Mouse (Mus musculus) heart, embryonic 15.5 days (tissue): ENCODE data around the gene Rxfp1. TPM values are rescaled to one million over a fixed set of nuclear protein-coding genes. Genes with fewer than 3 reads are reported as not detected.

ENCODE experiments used
- ATAC-seq: fragments of 200-750 bp; cut with Nextera tagmentation; replicated peaks from 2 replicates; pipeline ENCODE4 v1.8.0; 2017; ENCODE audit warnings: low read depth, moderate TSS enrichment; ENCODE audit not compliant: insufficient number of reproducible peaks, insufficient read depth, low FRiP score
- H3K27ac ChIP-seq: fragments of 300-500 bp; sonication (generic); 2 replicates; pipeline ENCODE4 v1.5.1; 2015; ENCODE audit warnings: mild to moderate bottlenecking, inconsistent platforms
- H3K27me3 ChIP-seq: fragments of 300-500 bp; sonication (generic); 2 replicates; pipeline ENCODE4 v1.6.1; 2015; ENCODE audit warnings: inconsistent platforms
- H3K36me3 ChIP-seq: fragments of 300-500 bp; sonication (generic); 2 replicates; pipeline ENCODE4 v1.6.1; 2015; ENCODE audit warnings: mild to moderate bottlenecking, inconsistent platforms
- H3K4me1 ChIP-seq: fragments of 300-500 bp; sonication (generic); replicated peaks from 2 replicates; pipeline ENCODE4 v1.6.1; 2015; ENCODE audit warnings: inconsistent platforms
- H3K4me2 ChIP-seq: fragments of 300-500 bp; sonication (generic); 2 replicates; pipeline ENCODE4 v1.6.1; 2015; ENCODE audit warnings: inconsistent platforms, mild to moderate bottlenecking, moderate library complexity
- H3K4me3 ChIP-seq: fragments of 300-500 bp; sonication (generic); 2 replicates; pipeline ENCODE4 v1.5.1; 2015; ENCODE audit warnings: mild to moderate bottlenecking, inconsistent platforms
- H3K9ac ChIP-seq: fragments of 300-500 bp; sonication (generic); 2 replicates; pipeline ENCODE4 v1.6.1; 2015; ENCODE audit warnings: mild to moderate bottlenecking, inconsistent platforms
- H3K9me3 ChIP-seq: fragments of 300-500 bp; sonication (generic); replicated peaks from 2 replicates; pipeline ENCODE4 v1.6.1; 2016; ENCODE audit warnings: inconsistent platforms
- WGBS: fragments of 180-500 bp; shearing (Covaris S2); methylation state at CpG from one replicate; pipeline ENCODE4 v1.1.7; 2015; ENCODE audit warnings: mixed read lengths; 5-methylcytosine and 5-hydroxymethylcytosine counted together
- polyA plus RNA-seq: library from polyadenylated mRNA; unstranded; fragments of >200 nt; fragmentation: Nextera tagmentation; extraction: Ambion mirVana; gene quantifications from 2 replicates; pipeline ENCODE4 v1.2.1, GENCODE M21; 2015

Gene Rxfp1
- polyA plus RNA-seq, 1 experiment from 2014 or later: 10.3 TPM

DNA sequence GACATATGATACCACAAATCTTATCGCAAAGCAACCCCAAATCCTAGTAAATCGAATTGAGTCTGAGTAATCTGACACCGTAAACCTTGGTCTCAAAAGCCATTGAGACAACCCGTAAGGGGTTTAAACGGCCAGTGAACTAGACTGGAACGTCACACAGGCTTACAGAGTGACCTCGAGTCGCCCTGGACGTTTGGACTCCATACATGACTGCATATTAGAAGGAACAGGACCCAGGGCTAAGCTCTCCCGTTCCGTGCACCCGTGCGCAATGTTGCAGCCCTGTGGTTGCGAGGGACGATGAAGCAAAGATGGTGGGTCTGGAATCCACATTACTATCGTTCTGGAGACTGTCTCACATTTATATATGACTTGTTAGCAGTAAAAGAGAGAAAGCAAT lies 65.5 kb downstream of the Rxfp1 start:
- Histone ChIP-seq H3K4me1 (no peaks in the 10 kb centered on the region), H3K9ac (no peak overlapping the region), H3K27ac (no peak overlapping the region), H3K4me3 (no peak overlapping the region), H3K27me3 (no peaks in the 10 kb centered on the region), H3K9me3 (no peaks in the 10 kb centered on the region), H3K36me3 (no peaks in the 10 kb centered on the region), H3K4me2 (no peak overlapping the region)
- ATAC-seq: no peak
- 81% methylated on average over 16 of the region's 16 CpGs for WGBS

DNA sequence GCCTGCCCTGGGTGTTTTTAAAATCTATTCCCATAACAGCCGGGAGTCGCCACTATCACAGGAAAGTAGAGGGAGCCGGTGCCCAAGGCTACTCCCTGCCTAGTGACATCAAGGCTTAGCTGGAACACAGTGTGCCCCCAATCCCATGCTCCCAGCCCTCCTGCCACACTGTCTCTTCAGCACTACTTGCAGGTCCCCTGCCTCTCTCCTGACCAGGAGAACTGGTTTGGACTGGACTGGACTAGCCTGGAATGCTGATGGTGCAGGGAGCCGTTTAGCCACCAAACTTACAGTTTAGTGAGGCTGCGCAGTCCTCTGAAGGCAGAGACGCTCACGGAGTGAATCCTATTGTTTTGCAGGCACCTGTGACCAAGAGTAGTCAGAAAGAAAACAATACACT lies 67.1 kb downstream of the Rxfp1 start:
- no peak overlapping the region for H3K27ac ChIP-seq
- H3K9ac ChIP-seq: no peak overlapping the region
- H3K4me3 ChIP-seq: no peak overlapping the region
- H3K36me3 ChIP-seq: no peaks in the 10 kb centered on the region
- no peaks in the 10 kb centered on the region for H3K4me1 ChIP-seq
- no peak overlapping the region for H3K4me2 ChIP-seq
- ATAC-seq: no peak
- H3K9me3 ChIP-seq: no peaks in the 10 kb centered on the region
- H3K27me3 ChIP-seq: no peaks in the 10 kb centered on the region
- WGBS: 79% methylated on average over 7 of the region's 7 CpGs

DNA sequence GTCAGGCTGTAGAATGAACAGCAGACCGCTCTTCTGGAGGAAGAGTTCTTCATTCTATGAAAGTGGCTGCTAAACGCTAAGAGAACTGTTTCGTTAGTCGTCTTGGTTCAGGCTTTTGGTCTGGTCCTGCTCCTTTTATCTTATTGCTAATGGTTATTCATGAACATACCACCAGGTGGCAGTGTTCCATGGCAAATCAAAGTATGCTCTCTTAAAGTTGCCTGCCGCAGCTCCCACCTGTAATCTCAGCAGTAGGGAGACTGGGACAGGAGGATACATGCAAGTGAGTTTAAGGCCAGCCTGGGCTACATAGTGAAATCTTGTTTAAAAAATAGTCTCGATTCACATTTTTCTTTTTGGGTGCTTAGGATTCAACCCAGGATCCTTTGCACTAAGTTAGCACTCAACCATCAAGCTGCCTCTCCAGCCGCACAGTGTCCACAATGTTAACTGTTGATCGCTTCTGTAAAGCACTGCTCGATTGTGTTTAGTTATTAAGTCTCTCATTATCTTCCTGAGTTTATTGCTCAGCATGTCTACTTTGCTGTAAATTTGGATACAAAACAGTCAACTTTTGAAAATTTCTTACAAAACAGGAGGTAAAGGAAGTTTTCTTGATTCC lies 72.8 kb downstream of the Rxfp1 start:
- no peak overlapping the region for H3K4me2 ChIP-seq
- 34% methylated on average over 9 of the region's 9 CpGs for WGBS
- H3K9me3 ChIP-seq: no peaks in the 10 kb centered on the region
- no peaks in the 10 kb centered on the region for H3K4me1 ChIP-seq
- no peak overlapping the region for H3K27ac ChIP-seq
- no peaks in the 10 kb centered on the region for H3K27me3 ChIP-seq
- no peaks in the 10 kb centered on the region for H3K36me3 ChIP-seq
- ATAC-seq: 0 out of 2 replicates have a peak, but pooled peaks have one; percentile 50
- H3K9ac ChIP-seq: no peak overlapping the region
- no peak overlapping the region for H3K4me3 ChIP-seq

DNA sequence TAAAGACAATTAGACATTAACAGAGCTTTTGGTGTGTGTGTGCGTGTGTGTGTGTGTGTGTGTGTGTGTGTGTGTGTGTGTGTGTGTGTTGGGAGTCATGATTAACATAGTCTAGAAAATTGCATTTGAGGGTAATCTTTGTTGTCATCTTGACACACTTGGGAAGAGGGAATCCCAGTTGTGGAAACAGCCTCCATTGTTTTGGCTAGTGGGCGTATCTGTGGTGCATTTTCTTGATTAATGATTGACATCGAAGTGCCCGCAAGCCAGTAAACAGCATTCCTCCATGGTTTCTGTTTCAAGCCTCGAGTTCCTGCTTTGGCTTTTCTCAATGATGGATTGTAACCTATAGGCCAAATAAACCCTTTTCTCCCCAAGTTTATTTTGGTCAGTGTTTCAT lies 81.0 kb downstream of the Rxfp1 start:
- no peaks in the 10 kb centered on the region for H3K9me3 ChIP-seq
- no peak overlapping the region for H3K4me3 ChIP-seq
- no peaks in the 10 kb centered on the region for H3K4me1 ChIP-seq
- no peak overlapping the region for H3K4me2 ChIP-seq
- H3K9ac ChIP-seq: no peak overlapping the region
- 67% methylated on average over 5 of the region's 5 CpGs for WGBS
- H3K27ac ChIP-seq: no peak overlapping the region
- no peaks in the 10 kb centered on the region for H3K27me3 ChIP-seq
- ATAC-seq: no peak
- H3K36me3 ChIP-seq: no peaks in the 10 kb centered on the region

DNA sequence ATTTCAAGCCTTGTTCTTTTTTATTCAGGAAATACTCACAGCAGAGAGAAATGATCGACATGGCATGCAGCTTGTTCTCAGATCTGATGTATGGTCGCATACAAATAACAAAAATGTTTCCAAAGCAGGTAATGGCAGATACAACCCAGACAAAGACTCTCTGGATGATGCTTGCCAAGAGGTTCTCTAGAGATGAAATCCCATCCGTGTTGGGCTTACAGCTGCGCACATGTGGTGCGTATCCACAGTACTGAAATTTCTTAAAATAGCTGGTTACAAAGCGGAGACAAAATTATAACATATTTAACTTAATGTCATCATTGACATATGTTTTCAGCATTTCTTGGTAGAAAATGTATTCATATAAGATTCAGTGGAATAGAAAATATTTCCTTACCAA lies 85.6 kb downstream of the Rxfp1 start:
- Histone ChIP-seq H3K9me3 (no peaks in the 10 kb centered on the region), H3K36me3 (no peaks in the 10 kb centered on the region), H3K4me2 (no peak overlapping the region), H3K27ac (no peak overlapping the region), H3K4me3 (no peak overlapping the region), H3K4me1 (no peaks in the 10 kb centered on the region), H3K27me3 (no peaks in the 10 kb centered on the region), H3K9ac (no peak overlapping the region)
- WGBS: 83% methylated on average over 6 of the region's 6 CpGs
- no peak for ATAC-seq

DNA sequence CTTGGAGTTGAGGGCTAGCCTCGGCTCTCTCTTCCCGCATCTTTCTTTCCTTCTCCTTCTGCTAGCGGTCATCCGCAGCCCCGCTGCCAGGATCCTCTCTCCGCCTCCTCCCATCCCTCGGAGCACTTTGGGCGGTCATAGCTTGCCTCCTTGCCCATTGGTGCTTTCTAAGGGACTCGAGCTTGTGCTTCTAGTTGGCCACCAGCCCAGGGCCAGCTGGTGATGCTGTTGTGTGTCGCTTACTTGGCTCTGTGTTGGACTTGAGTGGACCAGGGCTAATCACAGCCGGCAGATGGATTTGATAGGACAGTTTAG lies 108.3 kb downstream of the Rxfp1 start, which contains the start of gene Etfdh:
TSS of gene Etfdh (minus strand) at position 85 of the 315 bp plus-strand sequence.
- H3K4me3 ChIP-seq: peak within 1 kb of the TSS; percentile 74
- no peaks in the 10 kb centered on the region for H3K9me3 ChIP-seq
- 1% methylated on average over 11 of the region's 11 CpGs for whole genome bisulfite sequencing
- H3K9ac ChIP-seq: peak within 1 kb of the TSS; percentile 78
- peak within 1 kb of the TSS; percentile 88 for H3K27ac ChIP-seq
- H3K4me2 ChIP-seq: peak within 1 kb of the TSS; percentile 78
- H3K36me3 ChIP-seq: peaks cover 24% of the 10 kb centered on the region
- H3K4me1 ChIP-seq: peaks cover 8% of the 10 kb centered on the region
- H3K27me3 ChIP-seq: no peaks in the 10 kb centered on the region
- ATAC-seq: peak; percentile 25

DNA sequence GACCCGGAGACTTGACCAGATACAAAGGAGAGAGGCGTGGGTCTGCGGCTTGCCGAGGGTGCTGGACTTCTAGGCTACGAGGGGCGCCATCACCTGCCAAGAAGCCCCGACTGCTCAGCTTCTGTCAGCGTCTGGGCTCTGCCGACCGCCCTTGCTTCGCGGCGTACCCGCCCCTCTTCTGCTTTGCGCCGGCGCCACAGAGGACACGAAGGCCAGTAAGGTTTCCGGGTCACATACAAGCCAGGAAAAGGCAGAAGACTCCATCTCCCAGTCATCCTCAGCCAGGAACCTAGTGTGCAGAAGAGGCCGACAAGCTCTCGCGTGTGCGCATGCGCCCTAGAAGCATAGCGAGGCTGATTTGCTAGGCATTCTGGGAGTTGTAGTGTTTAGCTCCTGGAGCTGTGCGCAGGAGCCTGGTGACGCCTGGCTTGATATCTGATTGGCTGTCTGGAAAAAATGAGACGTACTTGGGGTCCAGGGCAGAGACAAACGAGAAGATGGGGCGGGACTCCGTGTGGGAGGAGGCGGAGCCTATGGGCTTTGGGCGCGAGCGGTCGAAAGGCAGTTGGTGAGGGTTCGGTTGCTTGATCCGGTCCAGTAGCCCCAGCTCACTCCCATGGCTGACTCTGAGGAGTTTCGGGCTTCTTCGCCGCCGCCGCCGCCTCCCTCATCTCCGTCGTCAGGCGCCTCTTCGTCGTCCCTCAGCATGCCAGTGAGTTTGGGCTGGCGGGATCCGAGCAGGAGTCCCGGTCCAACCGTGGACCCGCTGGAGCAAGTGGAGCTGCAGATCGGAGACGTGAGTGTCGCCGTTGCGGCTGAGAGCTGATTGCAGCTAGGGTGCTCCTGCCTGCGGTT lies 108.9 kb downstream of the Rxfp1 start, which contains the start of gene 4930579G24Rik:
TSS of gene 4930579G24Rik (plus strand) at position 519 of the 855 bp plus-strand sequence.
- H3K4me3 ChIP-seq: peak within 1 kb of the TSS; percentile 74

DNA sequence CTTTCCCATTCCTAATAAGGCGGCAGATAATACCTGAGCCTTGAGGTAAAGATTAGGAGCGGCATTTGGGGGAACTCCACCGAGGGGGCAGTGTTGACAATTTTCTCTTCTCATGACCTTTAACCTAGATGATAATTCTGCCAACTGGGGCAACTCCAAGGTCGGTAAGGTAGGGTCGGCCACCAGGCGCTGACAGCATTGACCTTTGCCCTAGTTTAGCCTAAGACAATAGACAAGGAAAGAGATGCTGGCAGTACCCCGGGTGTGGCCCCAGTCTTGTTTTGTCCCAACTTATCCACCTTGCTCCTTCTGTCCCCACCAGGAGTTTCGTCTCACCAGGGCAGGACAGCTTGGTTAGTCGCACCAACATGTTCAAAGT lies 109.5 kb downstream of the Rxfp1 start:
- H3K9ac ChIP-seq: peak overlapping the region; percentile 69

More for the DNA sequence above, 108.9 kb downstream of the Rxfp1 start, which contains the start of gene 4930579G24Rik:
- WGBS: under 1% methylated on average over 60 of the region's 60 CpGs
- Histone ChIP-seq H3K9me3 (no peaks in the 10 kb centered on the region), H3K27ac (peak within 1 kb of the TSS; percentile 88), H3K4me2 (peak within 1 kb of the TSS; percentile 78), H3K4me1 (peaks cover 8% of the 10 kb centered on the region), H3K9ac (peak within 1 kb of the TSS; percentile 78), H3K36me3 (peaks cover 22% of the 10 kb centered on the region), H3K27me3 (no peaks in the 10 kb centered on the region)
- ATAC-seq: peak; percentile 98

DNA sequence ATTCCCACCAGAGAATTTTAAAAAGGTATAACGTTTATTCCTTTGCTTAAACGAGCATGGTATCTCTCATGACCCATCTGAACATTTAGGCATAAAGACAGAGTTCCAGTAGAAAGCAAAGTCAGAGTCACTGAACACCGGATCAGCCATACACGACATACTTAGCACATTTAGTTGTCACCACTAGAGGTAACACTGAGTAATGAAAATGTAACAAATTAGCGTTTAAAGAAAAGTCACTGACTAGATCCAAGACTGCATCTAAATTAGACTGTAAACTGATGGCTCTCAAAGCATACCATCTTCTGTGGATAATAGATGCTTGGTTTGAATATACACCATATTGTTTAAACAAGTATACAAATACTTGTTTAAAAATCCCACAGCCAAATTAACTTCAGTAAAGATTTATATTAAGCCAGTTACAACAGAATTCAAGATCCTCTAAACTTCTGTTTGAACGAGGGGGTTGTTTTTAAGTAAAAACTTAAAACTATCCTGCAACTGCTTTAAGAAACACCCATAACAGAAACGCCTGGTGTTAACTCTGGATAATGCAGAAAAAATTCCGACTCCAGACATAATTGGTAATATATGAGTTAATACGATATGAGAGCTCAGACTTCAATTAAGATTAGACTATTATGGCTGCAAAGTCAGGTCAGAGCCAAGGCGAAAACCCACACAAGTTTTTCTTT lies 110.0 kb downstream of the Rxfp1 start:
- H3K4me3 ChIP-seq: peak overlapping the region; percentile 74

More for the DNA sequence above, 109.5 kb downstream of the Rxfp1 start:
- Histone ChIP-seq H3K4me2 (peak overlapping the region; percentile 70), H3K9me3 (no peaks in the 10 kb centered on the region), H3K36me3 (peaks cover 16% of the 10 kb centered on the region), H3K4me1 (peaks cover 8% of the 10 kb centered on the region), H3K4me3 (peak overlapping the region; percentile 74), H3K27ac (peak overlapping the region; percentile 88), H3K27me3 (no peaks in the 10 kb centered on the region)
- ATAC-seq: no peak; the same call in 1 of the 2 replicates
- 0% methylated on average over 9 of the region's 9 CpGs for WGBS

DNA sequence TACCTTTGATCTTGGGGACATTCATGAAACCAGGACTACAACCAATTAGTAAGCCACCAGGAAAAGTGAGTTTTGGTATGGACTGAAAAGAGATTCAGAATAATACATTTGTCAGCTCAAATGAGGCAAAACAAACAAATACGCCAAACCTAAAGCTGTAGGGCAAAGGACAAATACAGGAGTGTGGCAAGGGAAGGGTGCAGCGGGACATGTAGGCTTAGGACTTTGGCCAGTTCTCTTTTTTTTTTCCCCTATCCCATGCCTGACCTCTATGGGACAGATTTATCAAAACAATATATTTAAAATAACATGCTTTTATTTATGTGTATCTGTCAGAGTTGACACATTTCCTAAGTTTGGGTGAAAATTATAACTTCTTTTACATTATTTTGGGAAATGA lies 127.8 kb downstream of the Rxfp1 start:
- H3K4me3 ChIP-seq: no peak overlapping the region
- 94% methylated on average over 2 of the region's 2 CpGs for WGBS
- H3K36me3 ChIP-seq: peaks cover 68% of the 10 kb centered on the region
- H3K9me3 ChIP-seq: no peaks in the 10 kb centered on the region
- no peak overlapping the region for H3K27ac ChIP-seq
- H3K9ac ChIP-seq: no peak overlapping the region
- ATAC-seq: no peak
- no peak overlapping the region for H3K4me2 ChIP-seq
- no peaks in the 10 kb centered on the region for H3K27me3 ChIP-seq
- no peaks in the 10 kb centered on the region for H3K4me1 ChIP-seq

More for the DNA sequence above, 110.0 kb downstream of the Rxfp1 start:
- peak overlapping the region; percentile 69 for H3K9ac ChIP-seq
- peaks cover 8% of the 10 kb centered on the region for H3K4me1 ChIP-seq
- 15% methylated on average over 10 of the region's 10 CpGs for WGBS
- peak overlapping the region; percentile 70 for H3K4me2 ChIP-seq
- no peaks in the 10 kb centered on the region for H3K9me3 ChIP-seq
- H3K27ac ChIP-seq: peak overlapping the region; percentile 88
- H3K27me3 ChIP-seq: no peaks in the 10 kb centered on the region
- ATAC-seq: no peak
- peaks cover 14% of the 10 kb centered on the region for H3K36me3 ChIP-seq

DNA sequence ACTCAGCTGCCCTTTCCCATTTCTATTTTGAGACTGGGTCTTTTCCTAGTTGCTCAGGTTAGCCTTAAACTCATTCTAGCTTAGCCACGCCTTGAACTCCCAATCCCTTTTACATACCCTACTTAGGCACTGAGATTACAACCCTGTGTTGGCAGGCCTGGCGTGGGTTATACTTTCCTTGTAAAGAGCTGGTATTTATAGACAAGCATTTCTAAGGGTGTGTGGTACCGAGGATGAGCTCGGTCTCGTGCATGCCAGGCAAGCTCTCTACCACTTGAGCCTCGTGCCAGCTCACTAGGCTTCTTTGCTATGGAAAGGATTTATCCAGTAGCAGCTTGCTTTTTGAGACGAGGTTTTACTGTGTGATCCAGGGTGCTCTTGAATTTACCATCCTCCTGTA lies 142.2 kb downstream of the Rxfp1 start:
- no peak overlapping the region for H3K4me2 ChIP-seq
- H3K36me3 ChIP-seq: peaks cover 57% of the 10 kb centered on the region
- ATAC-seq: no peak
- 50% methylated on average over 7 of the region's 7 CpGs for WGBS
- no peaks in the 10 kb centered on the region for H3K9me3 ChIP-seq
- no peaks in the 10 kb centered on the region for H3K27me3 ChIP-seq
- H3K27ac ChIP-seq: no peak overlapping the region; the same call in 1 of the 2 replicates
- H3K4me1 ChIP-seq: peaks cover 16% of the 10 kb centered on the region
- no peak overlapping the region for H3K9ac ChIP-seq
- no peak overlapping the region for H3K4me3 ChIP-seq
